Mouse (Mus musculus) layer of hippocampus, adult 11-12 months (tissue): Measurements from ENCODE around the gene Cebpzos.

Experiments used
- DNase-seq: peaks from one replicate; pipeline ENCODE4 v3.0.0; 2022; ENCODE audit warnings: low spot score

The Cebpzos gene

DNA sequence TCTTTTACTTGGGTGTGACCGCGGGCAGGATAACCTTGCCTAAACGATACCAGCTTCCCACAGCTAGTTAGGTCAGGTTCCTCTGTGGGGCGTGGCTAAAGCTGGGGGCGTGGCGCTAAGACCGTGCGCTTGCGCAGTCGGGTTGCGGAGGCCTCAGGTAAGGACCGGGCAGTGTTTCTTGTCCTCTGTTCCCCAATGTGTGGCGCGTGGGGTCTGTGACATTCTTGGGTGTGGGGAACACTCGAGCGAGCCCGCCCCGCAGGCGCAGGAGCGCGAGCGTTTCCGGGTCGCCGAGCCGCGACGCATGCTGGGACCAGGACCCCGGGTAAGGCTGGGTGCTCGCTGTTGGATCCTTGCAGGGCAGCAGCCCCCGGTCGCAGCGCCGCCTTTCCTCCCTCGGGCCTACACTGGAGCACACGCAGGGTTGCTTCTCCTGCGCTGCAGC, at the start of gene Cebpzos:
TSS of gene Cebpzos (plus strand) at position 132 of the 445 bp plus-strand sequence.
- peak; percentile 90 for DNase-seq

GRCm38 (mm10) chr17:78873886-78874285, 42.4 kb upstream of the Cebpzos start:
- DNase-seq, result no peak

- DNase-seq, result peak; percentile 4
These were observed 34.4 kb upstream of the Cebpzos start for GRCm38 (mm10) chr17:78881878-78882304.

DNA sequence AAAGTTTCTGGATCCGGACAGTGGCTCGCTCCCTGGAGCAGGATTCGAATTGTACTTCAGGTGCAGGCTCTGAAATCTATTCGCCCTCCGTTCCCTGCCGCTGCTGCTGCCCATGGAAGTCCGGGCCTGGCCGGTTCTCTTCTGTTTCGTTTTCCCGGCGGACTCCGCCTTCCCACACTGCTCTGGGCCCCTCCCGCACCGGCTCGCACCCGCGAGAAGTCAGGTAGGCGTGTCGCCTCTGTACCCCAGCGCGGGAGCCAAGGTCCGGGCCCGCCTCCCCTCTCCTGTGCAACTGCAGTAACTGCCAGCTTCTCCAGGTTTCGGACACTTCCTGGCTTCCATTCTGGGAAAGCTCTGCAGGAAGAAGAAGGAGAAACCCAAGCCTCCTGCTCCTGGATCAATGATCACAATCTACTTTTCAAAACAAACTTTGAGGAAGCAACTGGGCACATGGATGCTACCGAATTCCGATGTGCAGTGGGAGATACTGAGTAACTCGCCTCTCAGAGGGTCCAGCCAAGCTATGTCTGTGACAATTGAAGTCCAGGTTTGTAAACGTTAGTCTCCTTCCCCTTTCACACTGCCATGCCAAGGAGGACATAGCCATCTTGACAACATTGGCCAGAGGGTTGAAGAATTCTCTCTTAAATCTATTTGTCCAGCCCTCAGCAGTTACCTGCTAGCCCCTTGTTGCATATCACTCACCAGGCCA, 33.7 kb upstream of the Cebpzos start, which contains the start of gene Eif2ak2:
TSS of gene Eif2ak2 (minus strand) at position 173 of the 712 bp plus-strand sequence.
- DNase-seq, result peak; percentile 44

GRCm38 (mm10) chr17:78883291-78883690, 33.0 kb upstream of the Cebpzos start:
- no peak for DNase-seq

DNA sequence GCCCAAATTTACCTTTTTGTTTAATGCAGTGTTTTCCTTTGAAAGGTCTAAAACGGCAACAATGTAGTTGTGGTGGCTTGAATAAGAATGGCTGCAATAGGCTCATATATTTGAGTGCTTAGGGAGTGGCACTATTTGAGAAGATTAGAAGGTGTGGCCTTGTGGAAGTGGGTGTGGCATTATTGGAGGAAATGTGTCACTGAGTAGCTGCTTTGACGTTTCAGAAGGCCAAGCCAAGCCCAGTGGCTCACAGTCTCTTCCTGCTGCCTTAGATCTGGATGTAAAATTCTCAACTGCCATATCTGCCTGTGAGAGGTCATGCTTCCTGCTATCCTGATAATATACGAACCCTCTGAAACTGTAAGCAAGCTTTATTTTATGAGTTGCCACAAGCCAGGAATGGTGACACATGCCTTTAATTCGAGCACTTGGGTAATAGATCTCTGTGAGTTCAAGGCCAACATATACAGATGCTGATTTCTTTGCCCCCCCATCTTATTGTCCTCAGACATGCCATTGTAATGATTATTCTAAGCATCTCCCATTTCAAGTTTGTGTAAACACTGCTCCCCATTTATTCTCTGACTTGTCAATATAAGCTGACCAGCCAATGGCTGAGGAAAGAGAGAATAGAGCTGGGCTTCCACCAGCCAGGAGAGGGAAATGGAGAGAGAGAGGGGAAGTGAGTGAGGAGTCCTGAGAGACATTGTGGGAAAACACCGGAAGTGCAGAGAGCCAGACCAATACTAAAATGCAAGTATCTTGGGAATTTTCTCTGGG, 30.8 kb upstream of the Cebpzos start:
- DNase-seq, result no peak

- no peak for DNase-seq
These were observed 27.7 kb upstream of the Cebpzos start for GRCm38 (mm10) chr17:78888554-78888953.

DNA sequence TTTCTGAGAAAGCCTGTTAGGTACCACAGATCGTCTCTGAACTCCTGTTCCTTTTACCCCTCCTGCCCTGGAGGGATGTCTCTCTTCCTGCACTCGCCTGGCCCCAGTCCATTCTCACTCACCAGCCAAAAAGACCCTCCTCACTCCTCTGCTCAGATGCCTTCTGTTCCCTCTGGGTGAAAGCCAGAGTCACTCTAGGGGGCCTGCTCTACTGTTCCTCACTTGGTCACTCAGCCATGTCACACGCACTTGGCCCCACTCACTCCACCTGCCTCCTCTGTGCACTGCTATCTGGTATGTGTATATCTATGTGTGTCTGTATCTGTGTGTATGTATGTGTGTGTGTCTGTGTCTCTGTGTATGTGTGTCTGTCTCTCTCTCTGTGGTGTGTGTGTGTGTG, 27.1 kb upstream of the Cebpzos start:
- DNase-seq, result no peak

DNA sequence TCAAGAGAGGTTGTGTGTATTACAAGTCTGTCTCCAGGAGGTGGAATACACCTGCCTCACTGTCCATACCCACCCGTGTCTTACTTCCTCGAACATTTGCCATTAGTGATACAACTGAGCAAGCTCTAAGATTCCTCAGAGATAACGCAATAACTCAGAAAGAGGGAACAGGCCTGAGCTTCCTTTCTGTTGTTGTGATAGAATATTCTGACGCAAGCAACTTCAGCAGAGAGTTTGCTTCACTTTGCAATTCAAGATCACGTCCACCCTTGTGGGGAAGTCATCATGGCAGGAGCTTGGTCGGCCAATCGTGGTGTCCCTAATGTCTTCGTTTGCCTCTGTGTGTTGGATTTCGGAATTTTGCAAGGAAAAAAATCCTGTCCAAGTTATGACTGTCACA, 25.3 kb upstream of the Cebpzos start:
- DNase-seq, result no peak

DNA sequence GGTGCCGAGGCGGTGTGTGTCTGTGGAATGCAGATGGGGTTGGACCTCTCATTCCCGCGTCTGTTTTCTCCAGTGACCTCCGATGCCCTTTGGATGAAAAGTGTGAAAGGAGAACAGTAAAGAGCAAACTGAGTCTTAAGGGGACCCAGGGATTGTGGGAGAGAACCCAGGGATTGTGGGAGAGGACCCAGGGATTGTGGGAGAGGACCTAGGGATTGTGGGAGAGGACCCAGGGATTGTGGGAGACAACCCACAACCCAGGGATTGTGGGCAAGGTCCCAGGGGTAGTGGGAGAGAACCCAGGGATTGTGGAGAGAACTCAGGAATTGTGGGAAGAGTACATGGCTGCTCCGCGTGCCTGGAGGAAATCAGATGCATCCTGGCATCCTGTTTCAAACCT, 21.3 kb upstream of the Cebpzos start:
- DNase-seq, result no peak

GRCm38 (mm10) chr17:78895394-78895793, 20.9 kb upstream of the Cebpzos start:
- DNase-seq, result peak; percentile 61

GRCm38 (mm10) chr17:78903158-78903557, 13.1 kb upstream of the Cebpzos start:
- DNase-seq, result no peak

DNA sequence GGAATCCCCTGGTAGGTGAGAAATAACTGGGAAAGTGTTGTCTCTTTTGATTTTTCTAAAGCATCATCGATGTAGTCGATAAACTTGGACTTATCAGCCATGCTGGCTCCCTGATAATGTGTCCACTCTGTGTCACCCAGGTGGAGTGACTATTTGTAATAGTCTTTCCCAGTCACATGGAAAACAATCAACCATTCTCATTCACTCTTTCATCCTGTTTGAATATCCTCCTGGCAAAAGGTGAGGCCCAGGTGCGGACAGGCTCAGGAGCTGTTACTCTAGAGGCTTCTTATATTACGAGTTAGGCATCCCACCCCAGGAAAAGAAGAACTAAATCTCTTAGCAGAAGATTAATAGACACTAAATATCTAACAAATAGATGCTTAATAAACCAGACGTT, 9.4 kb upstream of the Cebpzos start, which contains the start of gene Sult6b1:
TSS of gene Sult6b1 (minus strand) at position 101 of the 400 bp plus-strand sequence.
- no peak for DNase-seq

GRCm38 (mm10) chr17:78909374-78909773, 6.9 kb upstream of the Cebpzos start:
- DNase-seq, result no peak

GRCm38 (mm10) chr17:78912861-78913281, 3.4 kb upstream of the Cebpzos start:
- no peak for DNase-seq

DNA sequence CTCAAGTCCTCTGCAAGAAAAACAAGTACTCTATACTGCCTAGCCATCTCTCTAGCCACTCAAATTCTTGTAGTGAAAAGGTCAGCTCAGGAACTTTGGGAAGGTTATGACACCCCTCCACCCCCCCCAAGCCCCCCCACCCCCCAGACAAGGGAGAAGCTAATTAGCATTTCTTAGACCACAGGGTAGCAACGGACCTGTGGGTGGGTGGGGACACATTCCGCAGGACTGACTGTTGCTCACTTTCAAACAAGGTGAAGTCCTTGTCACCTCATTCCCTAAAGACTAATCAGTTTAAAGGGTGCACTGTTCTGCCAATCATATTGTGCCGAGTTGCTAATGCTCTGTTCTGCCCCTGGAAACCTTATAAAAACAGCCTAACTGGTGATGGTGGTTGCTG, 2.4 kb upstream of the Cebpzos start:
- no peak for DNase-seq

GRCm38 (mm10) chr17:78915772-78916171, 528 bp upstream of the Cebpzos start:
- DNase-seq, result no peak

DNA sequence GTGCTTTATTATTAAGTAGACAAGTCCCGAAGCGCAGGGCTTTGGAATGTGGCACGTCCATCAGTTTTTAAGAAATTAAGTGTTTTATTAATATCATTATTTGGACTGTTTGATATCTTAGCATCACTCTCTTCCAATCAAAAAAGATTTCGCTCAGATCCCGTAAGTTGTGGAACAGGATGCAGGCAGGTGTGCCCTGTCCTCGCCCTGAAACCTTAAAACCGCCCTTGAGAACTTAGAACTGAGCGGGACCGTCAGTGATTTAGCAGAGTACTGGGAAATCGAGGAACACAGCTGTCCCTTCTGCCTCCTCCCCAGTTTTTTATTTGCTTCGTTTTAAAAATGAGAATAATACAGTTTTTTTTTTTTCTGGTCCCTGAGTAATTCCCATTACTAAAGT, 599 bp downstream of the Cebpzos start:
- no peak for DNase-seq

DNA sequence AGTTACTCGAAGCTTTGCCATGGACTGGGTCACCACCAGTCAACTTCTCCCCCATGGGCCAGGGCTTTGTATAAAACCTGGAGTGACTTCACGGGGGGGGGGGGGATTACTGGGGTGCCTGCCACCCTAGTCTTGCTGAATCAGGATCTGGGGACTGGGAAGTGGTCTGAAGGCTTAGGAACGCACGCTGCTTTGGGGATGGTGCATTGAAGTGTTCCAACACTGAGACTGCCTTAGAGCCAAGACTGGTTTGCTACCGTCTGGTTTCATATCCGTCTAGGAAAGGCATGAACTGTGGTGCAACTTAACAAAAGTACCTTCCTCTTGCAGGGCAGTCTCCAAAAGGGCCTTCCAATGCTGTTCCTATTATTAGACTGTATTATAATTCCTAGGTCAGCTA, 1.4 kb downstream of the Cebpzos start:
- DNase-seq, result peak; percentile 34

- DNase-seq, result no peak
These were observed 19.6 kb downstream of the Cebpzos start for GRCm38 (mm10) chr17:78935857-78936256.

- DNase-seq, result peak; percentile 98
These were observed 20.3 kb downstream of the Cebpzos start, which contains the start of the genes Cebpz and Ndufaf7 for GRCm38 (mm10) chr17:78936466-78937228. TSS of gene Cebpz (minus strand) at chr17:78937066. TSS of gene Ndufaf7 (plus strand) at chr17:78937136.

- peak; percentile 23 for DNase-seq
These were observed 21.0 kb downstream of the Cebpzos start for GRCm38 (mm10) chr17:78937229-78937853.
